Mouse (Mus musculus): ENCODE results near the gene Mknk1. TPM values are rescaled to one million over a fixed set of nuclear protein-coding genes. Genes with fewer than 3 reads are reported as not detected.

Gene Mknk1
- total and polyA plus RNA-seq, 2 experiments from 2014 or later, result 18.5 to 22.8 TPM

GRCm38 (mm10) chr4:115827066-115827465 lies 11.9 kb upstream of the Mknk1 start:
- WGBS, result 85% methylated on average over 3 of the region's 3 CpGs
- Histone ChIP-seq H3K4me3 (ENCODE audit: low read depth, low read length) (no peak overlapping the region), H3K9ac (replicated peaks; ENCODE audit: low read length, poor library complexity, severe bottlenecking) (no peak overlapping the region), H3K27me3 (ENCODE audit: insufficient read depth, low read length) (no peaks in the 10 kb centered on the region), H3K4me2 (ENCODE audit: low read depth, low read length, poor library complexity, severe bottlenecking) (peak overlapping the region; percentile 95; the same call in 1 of the 2 replicates), H3K36me3 (ENCODE audit: insufficient read depth, low read length) (no peaks in the 10 kb centered on the region), H3K4me1 (ENCODE audit: insufficient read depth, low read length) (peaks cover 4% of the 10 kb centered on the region; the same call in 1 of the 2 replicates), H3K9me3 (ENCODE audit: low read length) (no peaks in the 10 kb centered on the region), H3K27ac (ENCODE audit: low read depth, low read length) (no peak overlapping the region)
- ATAC-seq (ENCODE audit: low FRiP score), result no peak
- TF ChIP-seq CTCF (IDR thresholded peaks at IDR 0.05), result no peak
- no peak for DNase-seq (ENCODE audit: low spot score)

GRCm38 (mm10) chr4:115827535-115827887 lies 11.5 kb upstream of the Mknk1 start:
- no peak for DNase-seq (ENCODE audit: low spot score)
- peak; percentile 53 for TF ChIP-seq CTCF (IDR thresholded peaks at IDR 0.05)
- Histone ChIP-seq H3K27me3 (ENCODE audit: insufficient read depth, low read length) (no peaks in the 10 kb centered on the region), H3K36me3 (ENCODE audit: insufficient read depth, low read length) (no peaks in the 10 kb centered on the region), H3K4me2 (ENCODE audit: low read depth, low read length, poor library complexity, severe bottlenecking) (peak overlapping the region; percentile 95), H3K4me3 (ENCODE audit: low read depth, low read length) (peak overlapping the region; percentile 89), H3K9me3 (ENCODE audit: low read length) (no peaks in the 10 kb centered on the region), H3K27ac (ENCODE audit: low read depth, low read length) (peak overlapping the region; percentile 62; the same call in 1 of the 2 replicates), H3K4me1 (ENCODE audit: insufficient read depth, low read length) (peaks cover 4% of the 10 kb centered on the region; the same call in 1 of the 2 replicates), H3K9ac (replicated peaks; ENCODE audit: low read length, poor library complexity, severe bottlenecking) (peak overlapping the region; percentile 69; the same call in 1 of the 2 replicates)
- 2% methylated on average over 4 of the region's 4 CpGs for whole genome bisulfite sequencing
- peak; percentile 39; the same call in 1 of the 2 replicates for ATAC-seq (ENCODE audit: low FRiP score)

GRCm38 (mm10) chr4:115827888-115828571 lies 11.0 kb upstream of the Mknk1 start, which contains the start of gene Mob3c:
Gene Mob3c, plus strand, starts transcription at chr4:115828092.
- H3K36me3 ChIP-seq (ENCODE audit: insufficient read depth, low read length), result no peaks in the 10 kb centered on the region
- under 1% methylated on average over 56 of the region's 57 CpGs for WGBS
- peak within 1 kb of the TSS; percentile 62 for H3K27ac ChIP-seq (ENCODE audit: low read depth, low read length)
- H3K4me1 ChIP-seq (ENCODE audit: insufficient read depth, low read length), result peaks cover 4% of the 10 kb centered on the region; the same call in 1 of the 2 replicates
- H3K9me3 ChIP-seq (ENCODE audit: low read length), result no peaks in the 10 kb centered on the region
- no peaks in the 10 kb centered on the region for H3K27me3 ChIP-seq (ENCODE audit: insufficient read depth, low read length)
- peak within 1 kb of the TSS; percentile 69 for H3K9ac ChIP-seq (replicated peaks; ENCODE audit: low read length, poor library complexity, severe bottlenecking)
- no peak for TF ChIP-seq CTCF (IDR thresholded peaks at IDR 0.05)
- H3K4me3 ChIP-seq (ENCODE audit: low read depth, low read length), result peak within 1 kb of the TSS; percentile 89
- peak; percentile 82 for ATAC-seq (ENCODE audit: low FRiP score)
- DNase-seq (ENCODE audit: low spot score), result peak; percentile 82
- H3K4me2 ChIP-seq (ENCODE audit: low read depth, low read length, poor library complexity, severe bottlenecking), result peak within 1 kb of the TSS; percentile 95

DNA sequence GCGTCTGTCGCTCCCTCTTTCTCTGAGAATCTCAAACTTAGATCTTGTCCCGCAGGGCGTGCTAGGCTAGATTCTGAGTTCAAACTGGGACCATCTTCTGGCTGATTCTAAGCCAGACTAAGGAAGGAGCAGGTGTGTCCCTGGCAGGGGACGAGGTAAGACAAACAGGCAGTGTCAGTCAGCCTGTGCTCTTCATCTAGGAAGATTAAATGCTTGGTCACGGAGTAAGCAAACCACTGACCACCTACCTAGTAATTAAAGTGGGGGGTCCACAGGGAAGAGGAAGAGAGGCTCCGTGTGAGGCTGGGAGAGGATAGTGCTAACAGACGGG lies 10.5 kb upstream of the Mknk1 start:
- WGBS, result 4% methylated on average over 8 of the region's 8 CpGs
- no peak for TF ChIP-seq CTCF (IDR thresholded peaks at IDR 0.05)
- Histone ChIP-seq H3K36me3 (ENCODE audit: insufficient read depth, low read length) (no peaks in the 10 kb centered on the region), H3K27ac (ENCODE audit: low read depth, low read length) (no peak overlapping the region), H3K4me3 (ENCODE audit: low read depth, low read length) (peak overlapping the region; percentile 89), H3K27me3 (ENCODE audit: insufficient read depth, low read length) (no peaks in the 10 kb centered on the region), H3K4me1 (ENCODE audit: insufficient read depth, low read length) (peaks cover 4% of the 10 kb centered on the region; the same call in 1 of the 2 replicates), H3K9me3 (ENCODE audit: low read length) (no peaks in the 10 kb centered on the region), H3K9ac (replicated peaks; ENCODE audit: low read length, poor library complexity, severe bottlenecking) (peak overlapping the region; percentile 69; the same call in 1 of the 2 replicates), H3K4me2 (ENCODE audit: low read depth, low read length, poor library complexity, severe bottlenecking) (peak overlapping the region; percentile 95)
- no peak for DNase-seq (ENCODE audit: low spot score)
- no peak for ATAC-seq (ENCODE audit: low FRiP score)

GRCm38 (mm10) chr4:115830491-115830890 lies 8.5 kb upstream of the Mknk1 start:
- WGBS, result 79% methylated on average over 5 of the region's 5 CpGs
- Histone ChIP-seq H3K4me1 (ENCODE audit: insufficient read depth, low read length) (peaks cover 4% of the 10 kb centered on the region; the same call in 1 of the 2 replicates), H3K9ac (replicated peaks; ENCODE audit: low read length, poor library complexity, severe bottlenecking) (no peak overlapping the region), H3K9me3 (ENCODE audit: low read length) (no peaks in the 10 kb centered on the region), H3K27ac (ENCODE audit: low read depth, low read length) (no peak overlapping the region), H3K4me2 (ENCODE audit: low read depth, low read length, poor library complexity, severe bottlenecking) (no peak overlapping the region), H3K4me3 (ENCODE audit: low read depth, low read length) (no peak overlapping the region), H3K36me3 (ENCODE audit: insufficient read depth, low read length) (0 out of 2 replicates have a peak, but pooled peaks cover 4% of the 10 kb centered on the region), H3K27me3 (ENCODE audit: insufficient read depth, low read length) (no peaks in the 10 kb centered on the region)
- no peak for DNase-seq (ENCODE audit: low spot score)
- TF ChIP-seq CTCF (IDR thresholded peaks at IDR 0.05), result no peak
- ATAC-seq (ENCODE audit: low FRiP score), result no peak

DNA sequence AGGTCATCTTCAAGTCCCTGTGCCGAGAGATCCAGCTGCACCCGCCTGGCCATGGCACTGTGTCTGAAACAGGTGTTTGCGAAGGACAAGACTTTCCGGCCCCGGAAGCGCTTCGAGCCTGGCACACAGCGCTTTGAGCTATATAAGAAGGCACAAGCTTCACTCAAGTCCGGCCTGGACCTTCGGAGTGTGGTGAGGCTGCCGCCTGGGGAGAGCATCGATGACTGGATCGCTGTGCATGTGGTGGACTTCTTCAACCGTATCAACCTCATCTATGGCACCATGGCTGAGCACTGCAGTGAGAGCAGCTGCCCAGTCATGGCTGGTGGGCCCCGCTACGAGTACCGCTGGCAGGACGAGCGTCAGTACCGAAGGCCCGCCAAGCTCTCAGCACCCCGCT lies 7.8 kb upstream of the Mknk1 start:
- no peak overlapping the region for H3K4me3 ChIP-seq (ENCODE audit: low read depth, low read length)
- peaks cover 4% of the 10 kb centered on the region; the same call in 1 of the 2 replicates for H3K4me1 ChIP-seq (ENCODE audit: insufficient read depth, low read length)
- DNase-seq (ENCODE audit: low spot score) (no peak), ATAC-seq (ENCODE audit: low FRiP score) (no peak)
- 95% methylated on average over 22 of the region's 22 CpGs for WGBS
- no peak overlapping the region for H3K9ac ChIP-seq (replicated peaks; ENCODE audit: low read length, poor library complexity, severe bottlenecking)
- no peaks in the 10 kb centered on the region for H3K27me3 ChIP-seq (ENCODE audit: insufficient read depth, low read length)
- no peak overlapping the region for H3K27ac ChIP-seq (ENCODE audit: low read depth, low read length)
- no peak for TF ChIP-seq CTCF (IDR thresholded peaks at IDR 0.05)
- no peak overlapping the region for H3K4me2 ChIP-seq (ENCODE audit: low read depth, low read length, poor library complexity, severe bottlenecking)
- no peaks in the 10 kb centered on the region for H3K9me3 ChIP-seq (ENCODE audit: low read length)
- peaks cover 4% of the 10 kb centered on the region; the same call in 1 of the 2 replicates for H3K36me3 ChIP-seq (ENCODE audit: insufficient read depth, low read length)

Measured in midbrain, postnatal 0 days (tissue).